Mouse (Mus musculus): ENCODE data around the gene Gpbar1. TPM values are rescaled to one million over a fixed set of nuclear protein-coding genes. Genes with fewer than 3 reads are reported as not detected.

Gpbar1 gene
- polyA plus RNA-seq, 1 experiment from 2014 or later: not detected

- H3K9me3 ChIP-seq: no peaks in the 10 kb centered on the region
- H3K27ac ChIP-seq (replicated peaks): no peak overlapping the region
- peaks cover 3% of the 10 kb centered on the region; the same call in 1 of the 2 replicates for H3K36me3 ChIP-seq
- H3K4me2 ChIP-seq: no peak overlapping the region
- H3K27me3 ChIP-seq: no peaks in the 10 kb centered on the region
- no peak overlapping the region for H3K4me3 ChIP-seq
- no peak for ATAC-seq (ENCODE audit: low FRiP score, low read depth)
- no peak overlapping the region for H3K9ac ChIP-seq
- H3K4me1 ChIP-seq (replicated peaks): peaks cover 33% of the 10 kb centered on the region
- 82% methylated on average over 2 of the region's 2 CpGs for WGBS
These were observed 11.4 kb downstream of the Gpbar1 start for GRCm38 (mm10) chr1:74289740-74290139.

- H3K9me3 ChIP-seq: no peaks in the 10 kb centered on the region
- WGBS: 89% methylated on average over 5 of the region's 5 CpGs
- H3K4me2 ChIP-seq: no peak overlapping the region
- H3K27ac ChIP-seq (replicated peaks): no peak overlapping the region
- peaks cover 3% of the 10 kb centered on the region; the same call in 1 of the 2 replicates for H3K36me3 ChIP-seq
- no peak overlapping the region for H3K9ac ChIP-seq
- ATAC-seq (ENCODE audit: low FRiP score, low read depth): no peak
- H3K27me3 ChIP-seq: no peaks in the 10 kb centered on the region
- peaks cover 34% of the 10 kb centered on the region for H3K4me1 ChIP-seq (replicated peaks)
- no peak overlapping the region for H3K4me3 ChIP-seq
These were observed 11.8 kb downstream of the Gpbar1 start for GRCm38 (mm10) chr1:74290141-74290540.

GRCm38 (mm10) chr1:74292331-74293020 is 14.1 kb downstream of the Gpbar1 start:
- Histone ChIP-seq H3K4me1 (replicated peaks) (peaks cover 42% of the 10 kb centered on the region), H3K36me3 (peaks cover 3% of the 10 kb centered on the region; the same call in 1 of the 2 replicates), H3K27ac (replicated peaks) (no peak overlapping the region), H3K9me3 (no peaks in the 10 kb centered on the region), H3K4me3 (no peak overlapping the region), H3K9ac (no peak overlapping the region), H3K27me3 (no peaks in the 10 kb centered on the region), H3K4me2 (no peak overlapping the region)
- ATAC-seq (ENCODE audit: low FRiP score, low read depth): no peak
- 82% methylated on average over 11 of the region's 11 CpGs for WGBS

- 85% methylated on average over 8 of the region's 8 CpGs for WGBS
- no peak overlapping the region for H3K9ac ChIP-seq
These were observed 15.1 kb downstream of the Gpbar1 start for GRCm38 (mm10) chr1:74293306-74293960.

GRCm38 (mm10) chr1:74294090-74294643 is 15.8 kb downstream of the Gpbar1 start:
- Histone ChIP-seq H3K4me1 (replicated peaks) (peaks cover 41% of the 10 kb centered on the region), H3K9ac (no peak overlapping the region), H3K27ac (replicated peaks) (no peak overlapping the region), H3K36me3 (peaks cover 3% of the 10 kb centered on the region; the same call in 1 of the 2 replicates), H3K27me3 (no peaks in the 10 kb centered on the region), H3K9me3 (no peaks in the 10 kb centered on the region), H3K4me3 (no peak overlapping the region), H3K4me2 (no peak overlapping the region)
- ATAC-seq (ENCODE audit: low FRiP score, low read depth): no peak
- WGBS: 92% methylated on average over 3 of the region's 3 CpGs

More at GRCm38 (mm10) chr1:74293306-74293960, 15.1 kb downstream of the Gpbar1 start:
- Histone ChIP-seq H3K4me1 (replicated peaks) (peaks cover 41% of the 10 kb centered on the region), H3K9me3 (no peaks in the 10 kb centered on the region), H3K27me3 (no peaks in the 10 kb centered on the region), H3K36me3 (peaks cover 3% of the 10 kb centered on the region; the same call in 1 of the 2 replicates), H3K4me3 (no peak overlapping the region), H3K4me2 (no peak overlapping the region), H3K27ac (replicated peaks) (no peak overlapping the region)
- ATAC-seq (ENCODE audit: low FRiP score, low read depth): no peak

GRCm38 (mm10) chr1:74294733-74295455 is 16.5 kb downstream of the Gpbar1 start:
- Histone ChIP-seq H3K4me3 (no peak overlapping the region), H3K27ac (replicated peaks) (peak overlapping the region; percentile 84), H3K9me3 (no peaks in the 10 kb centered on the region), H3K27me3 (no peaks in the 10 kb centered on the region), H3K36me3 (peaks cover 3% of the 10 kb centered on the region; the same call in 1 of the 2 replicates), H3K4me1 (replicated peaks) (peaks cover 38% of the 10 kb centered on the region), H3K4me2 (no peak overlapping the region), H3K9ac (no peak overlapping the region)
- ATAC-seq (ENCODE audit: low FRiP score, low read depth): no peak
- 89% methylated on average over 6 of the region's 6 CpGs for WGBS

GRCm38 (mm10) chr1:74295456-74296171 is 17.3 kb downstream of the Gpbar1 start:
- no peak overlapping the region for H3K9ac ChIP-seq
- peak overlapping the region; percentile 84 for H3K27ac ChIP-seq (replicated peaks)
- 25% methylated on average over 9 of the region's 9 CpGs for WGBS
- H3K27me3 ChIP-seq: no peaks in the 10 kb centered on the region
- peak; percentile 91 for ATAC-seq (ENCODE audit: low FRiP score, low read depth)
- H3K36me3 ChIP-seq: peaks cover 3% of the 10 kb centered on the region; the same call in 1 of the 2 replicates
- no peaks in the 10 kb centered on the region for H3K9me3 ChIP-seq
- H3K4me1 ChIP-seq (replicated peaks): peaks cover 31% of the 10 kb centered on the region
- no peak overlapping the region for H3K4me3 ChIP-seq
- H3K4me2 ChIP-seq: peak overlapping the region; percentile 12

- Histone ChIP-seq H3K4me2 (peak overlapping the region; percentile 12; the same call in 1 of the 2 replicates), H3K9me3 (no peaks in the 10 kb centered on the region), H3K9ac (no peak overlapping the region), H3K36me3 (peaks cover 2% of the 10 kb centered on the region; the same call in 1 of the 2 replicates), H3K4me1 (replicated peaks) (peaks cover 31% of the 10 kb centered on the region), H3K27me3 (no peaks in the 10 kb centered on the region), H3K4me3 (no peak overlapping the region), H3K27ac (replicated peaks) (peak overlapping the region; percentile 84)
- 62% methylated on average over 6 of the region's 6 CpGs for WGBS
- no peak for ATAC-seq (ENCODE audit: low FRiP score, low read depth)
These were observed 18.1 kb downstream of the Gpbar1 start for GRCm38 (mm10) chr1:74296477-74296876.

- no peak overlapping the region for H3K27ac ChIP-seq (replicated peaks)
- WGBS: 81% methylated on average over 3 of the region's 3 CpGs
- 0 out of 2 replicates have a peak, but pooled peaks cover 6% of the 10 kb centered on the region for H3K27me3 ChIP-seq
- no peak overlapping the region for H3K4me2 ChIP-seq
- peaks cover 31% of the 10 kb centered on the region for H3K4me1 ChIP-seq (replicated peaks)
- H3K9me3 ChIP-seq: no peaks in the 10 kb centered on the region
- ATAC-seq (ENCODE audit: low FRiP score, low read depth): no peak
- no peaks in the 10 kb centered on the region; the same call in 1 of the 2 replicates for H3K36me3 ChIP-seq
- no peak overlapping the region for H3K4me3 ChIP-seq
- no peak overlapping the region for H3K9ac ChIP-seq
These were observed 18.9 kb downstream of the Gpbar1 start for GRCm38 (mm10) chr1:74297269-74297668.

GRCm38 (mm10) chr1:74298157-74298750 is 19.9 kb downstream of the Gpbar1 start:
- Histone ChIP-seq H3K27ac (replicated peaks) (no peak overlapping the region), H3K36me3 (no peaks in the 10 kb centered on the region; the same call in 1 of the 2 replicates), H3K9me3 (no peaks in the 10 kb centered on the region), H3K4me2 (no peak overlapping the region), H3K4me1 (replicated peaks) (peaks cover 27% of the 10 kb centered on the region), H3K4me3 (no peak overlapping the region), H3K9ac (no peak overlapping the region), H3K27me3 (peaks cover 12% of the 10 kb centered on the region)
- 90% methylated on average over 5 of the region's 5 CpGs for WGBS
- no peak for ATAC-seq (ENCODE audit: low FRiP score, low read depth)

- Histone ChIP-seq H3K4me3 (no peak overlapping the region), H3K9ac (no peak overlapping the region), H3K27me3 (peaks cover 18% of the 10 kb centered on the region), H3K9me3 (no peaks in the 10 kb centered on the region), H3K4me2 (no peak overlapping the region), H3K27ac (replicated peaks) (no peak overlapping the region), H3K4me1 (replicated peaks) (peaks cover 30% of the 10 kb centered on the region), H3K36me3 (no peaks in the 10 kb centered on the region; the same call in 1 of the 2 replicates)
- ATAC-seq (ENCODE audit: low FRiP score, low read depth): no peak
- 77% methylated on average over 5 of the region's 5 CpGs for WGBS
These were observed 20.6 kb downstream of the Gpbar1 start for GRCm38 (mm10) chr1:74298996-74299395.

All from hindbrain, embryonic 15.5 days (tissue).